Mouse (Mus musculus) T-helper 2 cell (primary cell): Measurements from ENCODE around the gene Cfap77.

ENCODE experiments used
- in situ Hi-C: fragments of 300-600 bp; cut with MboI, MseI; formaldehyde crosslinking; loops from one replicate; pipeline ENCODE4 v1.15.1; 2025; ENCODE audit warnings: high pct_unique_total_duplicates

The Cfap77 gene

GRCm38 (mm10) chr2:28943666-28944516 is 111.0 kb downstream of the Cfap77 start:
- in situ Hi-C loops, result no loop called here

- in situ Hi-C loops, result no loop called here
Observed at GRCm38 (mm10) chr2:28938997-28939396, 115.9 kb downstream of the Cfap77 start.

GRCm38 (mm10) chr2:28930571-28930970 is 124.3 kb downstream of the Cfap77 start:
- in situ Hi-C loops, result no loop called here

- in situ Hi-C loops, result no loop called here
Observed at GRCm38 (mm10) chr2:28923912-28924311, 131.0 kb downstream of the Cfap77 start.

- in situ Hi-C loops, result loop anchor here (5.0 kb wide), 1 partner anchor 128 kb away; no protein-coding TSS in a partner anchor
Observed at GRCm38 (mm10) chr2:28919001-28919400, 135.9 kb downstream of the Cfap77 start.

GRCm38 (mm10) chr2:28917518-28918361 is 137.1 kb downstream of the Cfap77 start:
- in situ Hi-C loops, result loop anchor here (5.0 kb wide), 1 partner anchor 130 kb away; no protein-coding TSS in a partner anchor

GRCm38 (mm10) chr2:28917156-28917517 is 137.7 kb downstream of the Cfap77 start:
- in situ Hi-C loops, result loop anchor here (5.0 kb wide), 1 partner anchor 130 kb away; no protein-coding TSS in a partner anchor

GRCm38 (mm10) chr2:28916513-28916865 is 138.4 kb downstream of the Cfap77 start, which contains the start of gene Barhl1:
Gene Barhl1 (minus strand): TSS chr2:28916668.
- in situ Hi-C loops, result loop anchor here (5.0 kb wide), 1 partner anchor 131 kb away; no protein-coding TSS in a partner anchor

GRCm38 (mm10) chr2:28915768-28916512 is 138.9 kb downstream of the Cfap77 start:
- in situ Hi-C loops, result loop anchor here (5.0 kb wide), 1 partner anchor 131 kb away; no protein-coding TSS in a partner anchor

GRCm38 (mm10) chr2:28915104-28915738 is 139.6 kb downstream of the Cfap77 start:
- in situ Hi-C loops, result loop anchor here (5.0 kb wide), 1 partner anchor 132 kb away; no protein-coding TSS in a partner anchor

GRCm38 (mm10) chr2:28914121-28914520 is 140.7 kb downstream of the Cfap77 start:
- in situ Hi-C loops, result no loop called here

GRCm38 (mm10) chr2:28912961-28913360 is 141.9 kb downstream of the Cfap77 start:
- in situ Hi-C loops, result no loop called here

- in situ Hi-C loops, result no loop called here
Observed at GRCm38 (mm10) chr2:28912039-28912700, 142.7 kb downstream of the Cfap77 start.

GRCm38 (mm10) chr2:28911331-28912038 is 143.4 kb downstream of the Cfap77 start:
- in situ Hi-C loops, result no loop called here

GRCm38 (mm10) chr2:28910877-28911276 is 144.0 kb downstream of the Cfap77 start:
- in situ Hi-C loops, result no loop called here

GRCm38 (mm10) chr2:28909818-28910710 is 144.8 kb downstream of the Cfap77 start:
- in situ Hi-C loops, result no loop called here

GRCm38 (mm10) chr2:28909186-28909817 is 145.6 kb downstream of the Cfap77 start:
- in situ Hi-C loops, result no loop called here
